Mouse (Mus musculus) liver, adult 2 months (tissue): ENCODE measurements around the gene Arhgef18.

Experiments used
- CTCF ChIP-seq: fragments of 200-500 bp; IDR thresholded peaks from 2 replicates; pipeline ENCODE4 v1.5.1; 2011; ENCODE audit warnings: low read depth, low read length, control low read depth
- POLR2A ChIP-seq: fragments of 200-500 bp; IDR thresholded peaks from 2 replicates; pipeline ENCODE4 v1.6.1; 2011; ENCODE audit warnings: low read length, control low read depth; ENCODE audit not compliant: insufficient read depth; ENCODE audit errors: extremely low read depth

- TF ChIP-seq POLR2A (no peak), CTCF (no peak)
Measured at GRCm38 (mm10) chr8:3388591-3389338, 4.0 kb upstream of the Arhgef18 start.
